Mouse (Mus musculus) right cerebral cortex, postnatal 10 days (tissue): ENCODE measurements around the gene Olfr77.

Source experiments
- DNase-seq, 2 experiments: peaks; one replicate each; pipeline ENCODE4 v3.0.0; 2021; ENCODE audit warnings: low spot score in 2 of 2

The Olfr77 gene

DNA sequence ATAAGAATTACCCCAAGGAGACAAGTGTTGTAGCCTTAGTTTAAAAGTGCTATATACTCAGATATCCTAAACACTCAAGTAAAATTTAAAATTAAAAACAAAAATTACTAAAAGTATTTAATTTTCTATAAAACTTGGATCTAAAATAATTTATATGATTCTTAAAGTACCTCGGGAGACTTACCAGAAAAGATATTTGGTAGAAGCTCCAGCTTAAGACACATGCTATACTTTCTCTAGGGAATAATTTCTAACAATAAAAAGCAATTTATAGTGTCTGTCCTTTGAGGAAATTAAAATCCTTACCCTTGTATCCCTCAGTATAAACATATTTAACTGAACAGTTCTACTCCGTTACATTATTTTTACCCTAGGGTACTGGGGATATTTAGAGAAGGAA, at the start of gene Olfr77:
Gene Olfr77, plus strand, starts transcription at position 301 of the 400 bp plus-strand sequence.
- no peak for DNase-seq

DNA sequence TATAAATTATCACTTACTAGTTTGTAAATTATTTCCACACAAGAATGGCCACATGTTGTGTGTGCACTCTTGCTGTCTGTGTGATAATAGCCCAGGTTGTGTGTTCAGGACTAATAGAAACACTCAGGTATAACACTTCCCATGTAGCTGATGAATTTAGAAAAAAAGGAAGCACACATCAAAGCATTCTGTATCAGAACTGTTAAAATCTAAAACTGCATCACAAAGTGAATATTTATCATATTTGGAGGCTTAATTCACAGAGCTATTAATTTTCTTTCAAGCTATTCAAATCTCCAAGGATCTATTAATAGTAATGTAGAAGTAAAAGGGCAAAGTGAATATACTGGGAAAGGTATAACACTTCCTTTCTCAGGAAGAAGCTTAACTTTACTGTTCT, 28.8 kb upstream of the Olfr77 start, which contains the start of gene Olfr862:
Gene Olfr862, minus strand, starts transcription at position 101 of the 400 bp plus-strand sequence.
- no peak for DNase-seq

GRCm38 (mm10) chr9:19911170-19911569, 5.5 kb upstream of the Olfr77 start:
- no peak for DNase-seq
